Mouse (Mus musculus) midbrain, embryonic 16.5 days (tissue): ENCODE results near the gene Gprc5d. TPM values are rescaled to one million over a fixed set of nuclear protein-coding genes. Genes with fewer than 3 reads are reported as not detected.
A peak's percentile ranks its signal among the peaks of the same experiment; 100 is the strongest.

Source experiments
- ATAC-seq: fragments of 200-750 bp; cut with Nextera tagmentation; 2 replicates; pipeline ENCODE4 v1.8.0; 2017; ENCODE audit warnings: moderate TSS enrichment
- H3K27ac ChIP-seq: fragments of 300-500 bp; sonication (generic); 2 replicates; pipeline ENCODE4 v1.5.1; 2014; ENCODE audit warnings: mild to moderate bottlenecking, low read length, mixed read lengths
- H3K27me3 ChIP-seq: fragments of 300-500 bp; sonication (generic); 2 replicates; pipeline ENCODE4 v1.6.1; 2014; ENCODE audit warnings: low read depth, low read length, mixed read lengths; ENCODE audit not compliant: control insufficient read depth, insufficient read depth
- H3K36me3 ChIP-seq: fragments of 300-500 bp; sonication (generic); 2 replicates; pipeline ENCODE4 v1.6.1; 2014; ENCODE audit warnings: mild to moderate bottlenecking, low read length, moderate library complexity, mixed read lengths; ENCODE audit not compliant: control insufficient read depth, insufficient read depth
- H3K4me1 ChIP-seq: fragments of 300-500 bp; sonication (generic); 2 replicates; pipeline ENCODE4 v1.6.1; 2014; ENCODE audit warnings: mild to moderate bottlenecking, low read length, mixed read lengths; ENCODE audit not compliant: control insufficient read depth, insufficient read depth
- H3K4me2 ChIP-seq: fragments of 300-500 bp; sonication (generic); 2 replicates; pipeline ENCODE4 v1.6.1; 2014; ENCODE audit warnings: mild to moderate bottlenecking, low read length, mixed read lengths
- H3K4me3 ChIP-seq: fragments of 300-500 bp; sonication (generic); 2 replicates; pipeline ENCODE4 v1.5.1; 2014; ENCODE audit warnings: low read depth, mild to moderate bottlenecking, low read length, moderate library complexity, mixed read lengths
- H3K9ac ChIP-seq: fragments of 300-500 bp; sonication (generic); 2 replicates; pipeline ENCODE4 v1.6.1; 2014; ENCODE audit warnings: low read depth, low read length, mixed read lengths
- H3K9me3 ChIP-seq: fragments of 300-500 bp; sonication (generic); replicated peaks from 2 replicates; pipeline ENCODE4 v1.6.1; 2014; ENCODE audit warnings: mild to moderate bottlenecking, low read length, mixed read lengths; ENCODE audit not compliant: control insufficient read depth, poor library complexity, severe bottlenecking
- WGBS: fragments of 180-500 bp; shearing (Covaris S2); extraction: QIAGEN DNeasy Blood & Tissue Kit; methylation state at CpG from one replicate; pipeline ENCODE4 v1.1.7; 2014; 5-methylcytosine and 5-hydroxymethylcytosine counted together
- polyA plus RNA-seq: library from polyadenylated mRNA; unstranded; fragments of >200 nt; fragmentation: Nextera tagmentation; extraction: Ambion mirVana; gene quantifications from 2 replicates; pipeline ENCODE4 v1.2.1, GENCODE M21; 2015

Gene Gprc5d
- polyA plus RNA-seq, 1 experiment from 2014 or later = not detected

- Histone ChIP-seq H3K9ac (no peak overlapping the region), H3K27me3 (no peaks in the 10 kb centered on the region), H3K9me3 (no peaks in the 10 kb centered on the region), H3K4me3 (no peak overlapping the region), H3K36me3 (no peaks in the 10 kb centered on the region), H3K4me1 (no peaks in the 10 kb centered on the region), H3K4me2 (no peak overlapping the region), H3K27ac (no peak overlapping the region)
- 41% methylated on average over 5 of the region's 5 CpGs for WGBS
- no peak for ATAC-seq
Observed at GRCm38 (mm10) chr6:135124755-135125380, 6.8 kb upstream of the Gprc5d start.

- Histone ChIP-seq H3K36me3 (no peaks in the 10 kb centered on the region), H3K27ac (no peak overlapping the region), H3K9me3 (no peaks in the 10 kb centered on the region), H3K4me3 (no peak overlapping the region), H3K9ac (no peak overlapping the region), H3K27me3 (peaks cover 7% of the 10 kb centered on the region), H3K4me2 (no peak overlapping the region), H3K4me1 (peaks cover 5% of the 10 kb centered on the region; the same call in 1 of the 2 replicates)
- ATAC-seq = no peak
- 97% methylated on average over 8 of the region's 8 CpGs for WGBS
Observed at GRCm38 (mm10) chr6:135116479-135116878, 1.6 kb downstream of the Gprc5d start.

DNA sequence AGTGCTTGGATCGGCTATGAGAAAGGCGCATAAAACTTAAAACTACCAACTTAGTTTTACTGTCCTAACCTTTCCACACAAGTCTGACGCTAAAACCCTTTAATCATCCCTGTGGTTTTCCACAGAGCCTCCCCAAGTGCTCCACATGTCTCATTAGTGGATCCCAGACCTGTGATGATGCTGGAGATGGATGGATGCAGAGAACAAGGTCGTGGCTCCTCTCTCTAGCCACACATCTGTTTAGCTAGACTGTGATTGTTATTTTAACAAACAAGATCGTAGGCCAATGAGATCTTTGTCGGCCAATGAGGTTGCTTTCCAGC, 5.0 kb downstream of the Gprc5d start:
- 12% methylated on average over 6 of the region's 6 CpGs for WGBS
- Histone ChIP-seq H3K4me3 (no peak overlapping the region), H3K9me3 (no peaks in the 10 kb centered on the region), H3K36me3 (no peaks in the 10 kb centered on the region), H3K4me2 (no peak overlapping the region), H3K9ac (no peak overlapping the region), H3K4me1 (peaks cover 5% of the 10 kb centered on the region; the same call in 1 of the 2 replicates), H3K27ac (no peak overlapping the region), H3K27me3 (peaks cover 7% of the 10 kb centered on the region)
- no peak for ATAC-seq

GRCm38 (mm10) chr6:135112411-135113113, 5.5 kb downstream of the Gprc5d start:
- no peak for ATAC-seq
- no peaks in the 10 kb centered on the region for H3K36me3 ChIP-seq
- peaks cover 5% of the 10 kb centered on the region; the same call in 1 of the 2 replicates for H3K4me1 ChIP-seq
- H3K27ac ChIP-seq = no peak overlapping the region
- H3K9ac ChIP-seq = no peak overlapping the region
- 7% methylated on average over 7 of the region's 7 CpGs for WGBS
- H3K9me3 ChIP-seq = no peaks in the 10 kb centered on the region
- no peak overlapping the region for H3K4me3 ChIP-seq
- H3K27me3 ChIP-seq = peaks cover 7% of the 10 kb centered on the region
- H3K4me2 ChIP-seq = no peak overlapping the region

GRCm38 (mm10) chr6:135107014-135107413, 11.1 kb downstream of the Gprc5d start:
- Histone ChIP-seq H3K27me3 (no peaks in the 10 kb centered on the region; the same call in 1 of the 2 replicates), H3K4me1 (peaks cover 4% of the 10 kb centered on the region; the same call in 1 of the 2 replicates), H3K9me3 (no peaks in the 10 kb centered on the region), H3K27ac (no peak overlapping the region), H3K36me3 (no peaks in the 10 kb centered on the region), H3K4me3 (no peak overlapping the region), H3K9ac (no peak overlapping the region), H3K4me2 (no peak overlapping the region)
- ATAC-seq = no peak
- WGBS = 93% methylated on average over 6 of the region's 6 CpGs

- H3K27me3 ChIP-seq = no peaks in the 10 kb centered on the region
- H3K9ac ChIP-seq = no peak overlapping the region
- no peak for ATAC-seq
- no peak overlapping the region for H3K27ac ChIP-seq
- peaks cover 4% of the 10 kb centered on the region; the same call in 1 of the 2 replicates for H3K4me1 ChIP-seq
- H3K4me3 ChIP-seq = no peak overlapping the region
- H3K9me3 ChIP-seq = no peaks in the 10 kb centered on the region
- H3K36me3 ChIP-seq = no peaks in the 10 kb centered on the region
- 89% methylated on average over 5 of the region's 5 CpGs for WGBS
- H3K4me2 ChIP-seq = no peak overlapping the region
Observed at GRCm38 (mm10) chr6:135102736-135103303, 15.3 kb downstream of the Gprc5d start.

- 81% methylated on average over 15 of the region's 15 CpGs for WGBS
- H3K9ac ChIP-seq = no peak overlapping the region
- H3K4me3 ChIP-seq = no peak overlapping the region
- no peak overlapping the region for H3K4me2 ChIP-seq
- no peak overlapping the region for H3K27ac ChIP-seq
- H3K4me1 ChIP-seq = peaks cover 4% of the 10 kb centered on the region; the same call in 1 of the 2 replicates
- H3K36me3 ChIP-seq = no peaks in the 10 kb centered on the region
- ATAC-seq = no peak
- H3K9me3 ChIP-seq = no peaks in the 10 kb centered on the region
- H3K27me3 ChIP-seq = no peaks in the 10 kb centered on the region
Observed at GRCm38 (mm10) chr6:135100787-135101472, 17.2 kb downstream of the Gprc5d start.

DNA sequence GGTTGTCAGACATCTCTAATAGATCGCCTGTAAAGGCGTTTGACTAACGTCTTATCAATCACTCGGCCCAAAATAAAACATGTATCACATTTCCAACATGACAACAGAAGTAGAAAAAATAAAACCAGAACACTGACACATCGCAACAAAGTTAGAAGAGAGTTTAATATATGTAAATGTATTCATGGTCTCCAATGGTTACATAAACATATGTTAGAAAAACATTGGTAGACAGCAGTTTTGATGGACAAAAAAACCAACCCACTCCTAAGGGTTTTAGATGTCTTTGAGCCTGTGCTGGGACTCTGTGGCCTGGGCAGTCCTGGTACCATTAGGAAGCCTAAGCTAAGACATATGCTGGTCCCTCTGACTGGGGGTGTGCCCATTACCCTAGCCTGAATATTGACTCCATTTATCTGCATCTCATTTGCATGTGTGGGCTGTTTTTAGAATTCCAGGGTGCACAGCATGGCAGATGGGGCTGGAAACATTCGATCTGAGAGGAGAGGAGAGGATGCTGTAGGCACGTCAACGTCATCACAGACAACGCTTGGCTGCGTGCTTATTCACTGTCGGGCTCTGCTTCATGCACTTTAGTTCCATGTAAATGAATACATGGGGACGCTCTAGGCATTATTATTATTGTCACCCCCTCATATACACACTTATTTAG, 25.1 kb downstream of the Gprc5d start:
- 0 out of 2 replicates have a peak overlapping the region, but pooled peaks have one; percentile 13 for H3K27ac ChIP-seq
- peaks cover 3% of the 10 kb centered on the region for H3K4me1 ChIP-seq
- H3K4me3 ChIP-seq = no peak overlapping the region
- 87% methylated on average over 12 of the region's 12 CpGs for WGBS
- H3K36me3 ChIP-seq = no peaks in the 10 kb centered on the region
- peaks cover 5% of the 10 kb centered on the region; the same call in 1 of the 2 replicates for H3K27me3 ChIP-seq
- no peaks in the 10 kb centered on the region for H3K9me3 ChIP-seq
- no peak overlapping the region for H3K4me2 ChIP-seq
- H3K9ac ChIP-seq = no peak overlapping the region
- ATAC-seq = 0 out of 2 replicates have a peak, but pooled peaks have one; percentile 46
